Mouse (Mus musculus) heart, adult 2 months (tissue): ENCODE measurements around the gene Zdhhc7.

Experiments
- CTCF ChIP-seq: fragments of 200-600 bp; IDR thresholded peaks from 2 replicates; pipeline ENCODE4 v1.8.1; 2022; ENCODE audit warnings: antibody characterized with exemption, mild to moderate bottlenecking, moderate library complexity
- POLR2A ChIP-seq: fragments of 200-500 bp; IDR thresholded peaks from 2 replicates; pipeline ENCODE4 v1.6.1; 2011; ENCODE audit warnings: mild to moderate bottlenecking, low read depth, low read length, control low read depth; ENCODE audit not compliant: insufficient read depth

DNA sequence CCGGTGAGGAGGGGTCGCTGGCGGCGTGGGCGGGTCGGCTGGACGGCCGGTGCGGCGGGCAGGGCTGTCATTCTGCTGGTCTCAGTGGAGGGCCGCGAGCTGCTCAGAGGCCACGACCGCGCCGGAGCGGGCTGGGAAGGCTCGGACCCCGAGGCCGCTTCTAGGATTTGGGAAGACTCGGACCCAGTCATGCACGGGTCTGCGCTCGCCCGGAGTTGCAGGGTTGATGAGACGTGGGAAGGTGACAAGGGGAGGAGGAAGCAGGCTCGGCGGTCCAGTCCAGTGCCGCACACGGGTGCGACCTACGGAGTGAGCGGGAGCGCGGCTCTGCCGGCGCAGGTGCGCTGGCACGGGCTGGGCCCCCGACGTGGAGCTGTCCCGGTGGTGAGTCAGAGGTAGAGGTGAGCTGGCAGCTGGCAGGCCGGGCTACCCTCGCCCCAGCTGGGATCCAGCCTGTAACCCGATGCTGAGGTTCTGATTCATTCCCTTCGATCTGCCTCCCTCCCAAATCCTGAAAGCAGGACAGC, 13.1 kb upstream of the Zdhhc7 start:
- TF ChIP-seq CTCF (no peak), POLR2A (no peak)
